Mouse (Mus musculus) neural tube, embryonic 10.5 days (tissue): Measurements from ENCODE around the gene 4931428F04Rik.
A peak's percentile ranks its signal among the peaks of the same experiment; 100 is the strongest.

Experiments used
- DNase-seq: peaks from one replicate; pipeline ENCODE4 v3.0.0-alpha.2; 2017; ENCODE audit warnings: low spot score; ENCODE audit errors: extremely low spot score

The 4931428F04Rik gene

GRCm38 (mm10) chr8:105289805-105290460 lies at the start of gene 4931428F04Rik:
Gene 4931428F04Rik (minus strand): TSS chr8:105289864.
- peak; percentile 62 for DNase-seq

- no peak for DNase-seq
These were observed 49.3 kb upstream of the 4931428F04Rik start for GRCm38 (mm10) chr8:105338992-105339391.

- no peak for DNase-seq
These were observed 46.9 kb upstream of the 4931428F04Rik start for GRCm38 (mm10) chr8:105336373-105337130.

- DNase-seq = no peak
These were observed 42.9 kb upstream of the 4931428F04Rik start for GRCm38 (mm10) chr8:105332523-105332922.

- no peak for DNase-seq
These were observed 42.3 kb upstream of the 4931428F04Rik start for GRCm38 (mm10) chr8:105331931-105332330.

GRCm38 (mm10) chr8:105331469-105331868 lies 41.8 kb upstream of the 4931428F04Rik start:
- no peak for DNase-seq

GRCm38 (mm10) chr8:105330325-105330724 lies 40.7 kb upstream of the 4931428F04Rik start:
- DNase-seq = no peak

GRCm38 (mm10) chr8:105326968-105327367 lies 37.3 kb upstream of the 4931428F04Rik start:
- DNase-seq = no peak

- peak; percentile 95 for DNase-seq
These were observed 36.5 kb upstream of the 4931428F04Rik start, which contains the start of the genes Lrrc29 and Tmem208 for GRCm38 (mm10) chr8:105326141-105326672. Gene Lrrc29 (minus strand): TSS chr8:105326278. Gene Tmem208 (plus strand): TSS chr8:105326354.

GRCm38 (mm10) chr8:105325641-105326093 lies 36.0 kb upstream of the 4931428F04Rik start:
- DNase-seq = no peak

- DNase-seq = no peak
These were observed 33.5 kb upstream of the 4931428F04Rik start for GRCm38 (mm10) chr8:105323183-105323582.

GRCm38 (mm10) chr8:105318662-105319190 lies 29.1 kb upstream of the 4931428F04Rik start:
- no peak for DNase-seq

GRCm38 (mm10) chr8:105317941-105318340 lies 28.3 kb upstream of the 4931428F04Rik start:
- no peak for DNase-seq

- no peak for DNase-seq
These were observed 25.6 kb upstream of the 4931428F04Rik start for GRCm38 (mm10) chr8:105315073-105315769.

- no peak for DNase-seq
These were observed 24.1 kb upstream of the 4931428F04Rik start for GRCm38 (mm10) chr8:105313622-105314402.

GRCm38 (mm10) chr8:105312891-105313481 lies 23.3 kb upstream of the 4931428F04Rik start:
- no peak for DNase-seq

- no peak for DNase-seq
These were observed 22.1 kb upstream of the 4931428F04Rik start for GRCm38 (mm10) chr8:105311718-105312117.

GRCm38 (mm10) chr8:105310118-105310517 lies 20.5 kb upstream of the 4931428F04Rik start:
- DNase-seq = no peak

GRCm38 (mm10) chr8:105309142-105309847 lies 19.6 kb upstream of the 4931428F04Rik start:
- DNase-seq = no peak
